Mouse (Mus musculus) right cerebral cortex, postnatal 36 days (tissue): ENCODE results near the gene Fabp3.

Experiments
- DNase-seq, 2 experiments: peaks; one replicate each; pipeline ENCODE4 v3.0.0; 2022; ENCODE audit warnings: low spot score in 2 of 2, mixed read lengths in 1 of 2

Fabp3 gene

GRCm38 (mm10) chr4:130294513-130294912 lies 13.9 kb upstream of the Fabp3 start:
- DNase-seq = no peak

- no peak for DNase-seq
Measured at GRCm38 (mm10) chr4:130295047-130295745, 13.2 kb upstream of the Fabp3 start.

GRCm38 (mm10) chr4:130296243-130296965 lies 12.0 kb upstream of the Fabp3 start:
- DNase-seq = no peak

GRCm38 (mm10) chr4:130297123-130297529 lies 11.3 kb upstream of the Fabp3 start:
- no peak for DNase-seq

GRCm38 (mm10) chr4:130298877-130299628 lies 9.3 kb upstream of the Fabp3 start:
- no peak for DNase-seq

GRCm38 (mm10) chr4:130299629-130300018 lies 8.8 kb upstream of the Fabp3 start:
- no peak for DNase-seq

GRCm38 (mm10) chr4:130302285-130302870 lies 6.0 kb upstream of the Fabp3 start:
- no peak for DNase-seq

GRCm38 (mm10) chr4:130304746-130305145 lies 3.6 kb upstream of the Fabp3 start:
- DNase-seq = no peak

GRCm38 (mm10) chr4:130306796-130307630 lies 1.4 kb upstream of the Fabp3 start:
- DNase-seq = no peak

- DNase-seq = peak; percentile 26 to 30
Measured at GRCm38 (mm10) chr4:130307851-130308230, 554 bp upstream of the Fabp3 start.

GRCm38 (mm10) chr4:130309254-130309653 lies 859 bp downstream of the Fabp3 start:
- DNase-seq = no peak

- no peak for DNase-seq
Measured at GRCm38 (mm10) chr4:130312526-130312925, 4.1 kb downstream of the Fabp3 start.

GRCm38 (mm10) chr4:130313552-130313951 lies 5.2 kb downstream of the Fabp3 start:
- DNase-seq = no peak

GRCm38 (mm10) chr4:130315771-130316527 lies 7.6 kb downstream of the Fabp3 start:
- no peak for DNase-seq

GRCm38 (mm10) chr4:130316691-130317090 lies 8.3 kb downstream of the Fabp3 start:
- no peak for DNase-seq

- DNase-seq = no peak
Measured at GRCm38 (mm10) chr4:130318122-130318521, 9.7 kb downstream of the Fabp3 start.

- no peak for DNase-seq
Measured at GRCm38 (mm10) chr4:130319564-130319963, 11.2 kb downstream of the Fabp3 start.

GRCm38 (mm10) chr4:130321640-130322039 lies 13.2 kb downstream of the Fabp3 start:
- DNase-seq = no peak

- DNase-seq = no peak
Measured at GRCm38 (mm10) chr4:130322567-130322966, 14.2 kb downstream of the Fabp3 start.

- DNase-seq = no peak
Measured at GRCm38 (mm10) chr4:130323165-130323564, 14.8 kb downstream of the Fabp3 start.

- DNase-seq = no peak
Measured at GRCm38 (mm10) chr4:130323607-130324006, 15.2 kb downstream of the Fabp3 start.
